Mouse (Mus musculus) cortical plate, adult 2 months (tissue): Measurements from ENCODE around the gene Grb2. TPM values are rescaled to one million over a fixed set of nuclear protein-coding genes. Genes with fewer than 3 reads are reported as not detected.
"Not testable (repeated sequence)": the region's sequence is repeated elsewhere in the genome, so short reads cannot be mapped to it uniquely, and the experiment has no call there.

Experiments used
- H3K27ac ChIP-seq: fragments of 200-500 bp; 2 replicates; pipeline ENCODE4 v1.5.1; 2012; ENCODE audit warnings: low read length, control low read depth, inconsistent platforms; ENCODE audit not compliant: insufficient read depth
- H3K4me1 ChIP-seq: fragments of 200-500 bp; 2 replicates; pipeline ENCODE4 v1.6.1; 2011; ENCODE audit warnings: low read length; ENCODE audit not compliant: control insufficient read depth, insufficient read depth
- H3K4me3 ChIP-seq: fragments of 200-500 bp; 2 replicates; pipeline ENCODE4 v1.5.1; 2011; ENCODE audit warnings: mild to moderate bottlenecking, low read length, control low read depth; ENCODE audit not compliant: insufficient read depth
- CTCF ChIP-seq: fragments of 200-500 bp; IDR thresholded peaks from 2 replicates; pipeline ENCODE4 v1.5.1; 2011; ENCODE audit warnings: mild to moderate bottlenecking, control low read depth, low read length; ENCODE audit not compliant: insufficient read depth; ENCODE audit errors: extremely low read depth
- POLR2A ChIP-seq: fragments of 200-500 bp; IDR thresholded peaks from 2 replicates; pipeline ENCODE4 v1.6.1; 2011; ENCODE audit warnings: mild to moderate bottlenecking, low read length, control low read depth; ENCODE audit not compliant: insufficient read depth; ENCODE audit errors: extremely low read depth
- polyA plus RNA-seq: library from polyadenylated mRNA; depleted of rRNA; stranded (reverse); fragments of >200 nt; gene quantifications from 2 replicates; pipeline ENCODE4 v1.2.3, GENCODE M21; 2012

The Grb2 gene
- polyA plus RNA-seq, 1 experiment, result 106 TPM

DNA sequence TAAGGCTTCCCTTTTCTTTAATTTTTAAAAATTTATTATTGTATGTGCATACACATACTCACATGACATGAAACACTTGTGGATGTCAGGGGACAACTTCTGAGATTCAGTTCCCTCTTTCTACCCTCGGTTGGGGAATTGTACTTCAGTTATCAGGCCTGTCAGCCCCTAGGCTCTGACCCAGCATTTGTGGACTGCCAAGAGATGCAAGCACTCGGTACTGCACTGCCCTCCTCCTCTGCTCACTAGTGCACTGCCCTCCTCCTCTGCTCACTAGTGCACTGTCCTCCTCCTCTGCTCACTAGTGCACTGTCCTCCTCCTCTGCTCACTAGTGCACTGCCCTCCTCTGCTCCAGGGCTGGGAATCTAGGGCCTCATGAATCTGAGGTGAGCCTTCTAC, 54.3 kb downstream of the Grb2 start:
- Histone ChIP-seq H3K4me3 (no peak overlapping the region), H3K27ac (no peak overlapping the region), H3K4me1 (peaks cover 18% of the 10 kb centered on the region)
- TF ChIP-seq CTCF, result no peak
- no peak for TF ChIP-seq POLR2A

DNA sequence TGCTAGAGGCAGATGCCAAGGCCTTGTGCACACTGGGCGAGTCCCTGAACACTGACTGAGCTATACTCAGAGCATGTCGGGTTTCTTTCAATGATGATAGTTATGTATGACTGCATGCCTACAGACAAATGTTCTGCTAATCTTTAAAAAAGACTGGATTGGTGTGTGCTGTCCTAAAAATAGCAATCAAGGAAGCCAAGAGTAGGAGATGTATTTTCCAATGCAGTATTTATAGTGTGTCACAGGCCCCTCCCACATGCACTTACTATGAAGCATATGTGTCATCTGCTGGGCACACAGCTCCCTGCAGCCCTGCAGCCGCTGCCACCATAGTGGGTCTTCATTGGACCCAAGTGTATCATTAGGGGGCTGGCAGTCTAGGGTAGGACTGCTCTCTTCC, 55.2 kb downstream of the Grb2 start:
- H3K4me3 ChIP-seq, result no peak overlapping the region
- H3K27ac ChIP-seq, result no peak overlapping the region
- H3K4me1 ChIP-seq, result peaks cover 15% of the 10 kb centered on the region
- TF ChIP-seq CTCF, result no peak
- TF ChIP-seq POLR2A, result no peak

DNA sequence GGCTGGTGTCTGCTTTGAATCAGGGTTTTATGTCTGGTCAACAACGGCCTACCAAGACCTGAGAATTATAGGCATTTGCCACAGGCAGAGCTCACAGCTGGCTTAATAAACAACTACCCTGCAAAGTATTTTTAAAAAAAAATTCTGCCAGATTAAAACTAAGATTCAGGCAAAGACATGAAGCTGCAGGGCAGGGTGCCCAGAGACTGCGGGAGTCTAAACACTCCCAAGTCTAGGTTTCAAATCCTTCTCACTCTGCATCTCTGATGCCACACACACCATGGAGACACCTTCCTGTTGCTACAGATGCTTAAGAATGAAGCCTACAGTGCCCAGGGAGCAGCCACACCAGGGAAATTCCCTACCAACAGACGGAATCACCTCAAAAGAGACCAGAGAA, 56.7 kb downstream of the Grb2 start:
- Histone ChIP-seq H3K4me1 (peaks cover 15% of the 10 kb centered on the region), H3K27ac (no peak overlapping the region), H3K4me3 (no peak overlapping the region)
- no peak for TF ChIP-seq CTCF
- no peak for TF ChIP-seq POLR2A

DNA sequence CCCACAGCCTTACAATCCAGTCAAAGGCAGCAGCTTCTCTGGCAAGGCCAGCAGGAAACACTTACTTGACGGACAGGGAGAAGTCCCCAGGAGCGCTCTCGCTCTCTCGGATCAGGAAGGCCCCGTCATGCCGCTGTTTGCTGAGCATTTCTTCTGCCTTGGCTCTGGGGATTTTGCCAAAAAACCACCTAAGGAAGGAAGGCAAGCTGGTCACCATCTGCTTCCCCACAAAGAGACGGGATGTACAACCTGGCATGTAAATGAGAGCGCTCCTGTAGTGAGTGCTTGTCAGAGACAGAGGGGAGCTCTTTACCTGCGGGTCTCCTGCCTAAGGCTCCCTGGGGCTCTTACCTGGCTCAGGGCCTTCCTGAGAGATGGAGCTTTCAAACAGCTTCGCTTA, 58.7 kb downstream of the Grb2 start:
- Histone ChIP-seq H3K4me3 (no peak overlapping the region), H3K4me1 (peaks cover 15% of the 10 kb centered on the region), H3K27ac (no peak overlapping the region)
- no peak for TF ChIP-seq CTCF
- TF ChIP-seq POLR2A, result no peak

DNA sequence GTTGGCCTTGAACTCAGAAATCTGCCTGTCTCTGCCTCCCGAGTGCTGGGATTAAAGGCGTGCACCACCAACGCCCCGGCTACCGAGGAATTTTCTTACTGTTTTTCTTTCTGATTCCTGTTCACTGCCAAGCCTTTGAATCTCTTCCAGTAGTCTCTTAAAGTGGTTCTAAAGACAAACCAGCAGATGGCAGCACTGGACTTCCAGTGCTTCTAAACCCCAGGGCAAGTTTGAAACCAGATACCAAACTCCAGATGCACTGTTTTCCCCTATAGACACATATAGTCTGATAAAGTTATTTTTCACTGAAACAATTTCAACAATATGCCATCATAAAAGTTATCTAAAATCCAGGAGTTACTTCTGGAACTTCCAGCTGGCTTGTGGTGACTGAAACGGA, 60.9 kb downstream of the Grb2 start:
- Histone ChIP-seq H3K4me1 (peaks cover 10% of the 10 kb centered on the region), H3K27ac (no peak overlapping the region), H3K4me3 (no peak overlapping the region)
- TF ChIP-seq CTCF (peak; percentile 75), POLR2A (no peak)

DNA sequence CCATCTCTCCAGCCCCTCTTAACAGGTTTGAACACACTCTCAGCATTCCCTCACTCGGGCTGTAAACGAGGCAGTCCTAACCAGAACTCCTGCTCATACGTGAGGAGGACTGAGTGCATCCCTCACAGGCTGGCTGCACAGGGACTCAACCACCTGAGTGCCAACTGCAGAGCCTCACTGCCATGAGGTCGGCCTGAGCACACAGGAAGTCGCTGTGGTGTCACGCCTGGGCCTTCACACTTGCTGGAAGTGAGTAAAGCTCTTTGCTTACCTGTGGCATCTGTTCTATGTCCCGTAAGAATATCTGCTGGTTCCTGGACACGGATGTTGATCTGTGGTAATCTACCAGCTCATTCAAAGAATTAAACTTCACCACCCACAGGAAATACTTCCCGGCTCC, 62.0 kb downstream of the Grb2 start:
- H3K27ac ChIP-seq, result no peak overlapping the region

DNA sequence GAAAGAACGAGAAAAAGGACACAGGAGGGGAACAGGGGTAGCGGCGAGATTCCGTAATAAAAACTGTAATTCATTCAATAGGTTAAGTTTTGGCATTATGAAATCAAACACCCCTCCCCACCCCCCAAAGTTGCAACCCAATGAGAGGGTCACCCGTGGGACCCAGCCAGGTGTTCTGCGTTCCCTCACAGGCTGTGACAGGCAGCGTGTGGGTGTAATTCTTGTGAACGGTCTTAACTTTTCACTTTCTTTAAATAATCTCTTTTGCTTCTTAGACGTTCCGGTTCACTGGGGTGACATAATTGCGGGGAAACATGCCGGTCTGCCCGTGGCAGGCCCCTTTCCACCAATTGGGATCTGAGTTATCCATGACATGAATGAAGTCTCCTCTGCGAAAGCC, 62.9 kb downstream of the Grb2 start:
- not testable (repeated sequence) for H3K27ac ChIP-seq, H3K4me3 ChIP-seq, H3K4me1 ChIP-seq

More for the DNA sequence above, 62.0 kb downstream of the Grb2 start:
- peaks cover 7% of the 10 kb centered on the region for H3K4me1 ChIP-seq
- no peak overlapping the region for H3K4me3 ChIP-seq
- TF ChIP-seq POLR2A (no peak), CTCF (no peak)

DNA sequence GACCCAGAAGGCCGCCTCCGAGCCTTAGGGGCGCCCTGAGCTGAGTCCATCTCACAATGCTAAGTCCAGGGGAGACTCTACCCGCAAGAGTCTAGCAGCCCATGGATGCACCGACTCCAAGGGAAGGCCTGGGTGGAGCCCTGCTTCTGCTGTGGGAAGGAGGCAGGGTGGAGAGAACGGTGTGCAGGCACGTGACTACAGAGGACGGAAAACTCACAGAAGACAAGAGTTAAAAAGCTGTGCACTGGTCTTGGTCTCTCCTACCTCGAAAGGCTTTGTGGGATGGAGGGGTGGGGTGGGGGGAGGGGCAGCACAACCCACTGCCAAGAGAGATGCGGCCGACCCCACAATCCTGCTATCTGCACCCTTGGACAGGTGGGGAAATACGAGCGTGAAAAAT, 64.1 kb downstream of the Grb2 start:
- no peaks in the 10 kb centered on the region for H3K4me1 ChIP-seq
- H3K27ac ChIP-seq, result no peak overlapping the region
- TF ChIP-seq CTCF (no peak), POLR2A (no peak)
- H3K4me3 ChIP-seq, result no peak overlapping the region

DNA sequence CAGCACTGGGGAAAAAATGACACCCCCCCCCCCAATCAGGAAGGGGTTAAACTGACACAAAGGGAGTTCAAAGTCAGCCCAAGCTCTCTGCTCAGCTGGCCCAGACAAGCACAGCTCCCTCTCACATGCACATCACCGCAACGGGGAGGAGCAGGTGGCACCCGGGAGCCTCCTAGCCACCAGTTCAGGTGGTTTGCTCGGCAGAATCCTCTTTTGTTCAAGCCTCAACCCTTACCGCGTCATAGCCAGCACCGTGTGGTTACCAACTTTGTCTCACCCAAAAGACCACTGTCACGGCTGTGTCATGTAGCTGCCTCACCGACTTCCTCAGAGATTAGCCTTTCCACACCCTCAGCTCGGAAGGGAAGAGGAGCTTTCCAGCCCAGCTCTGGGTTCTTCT, 65.1 kb downstream of the Grb2 start:
- TF ChIP-seq CTCF (no peak), POLR2A (no peak)

DNA sequence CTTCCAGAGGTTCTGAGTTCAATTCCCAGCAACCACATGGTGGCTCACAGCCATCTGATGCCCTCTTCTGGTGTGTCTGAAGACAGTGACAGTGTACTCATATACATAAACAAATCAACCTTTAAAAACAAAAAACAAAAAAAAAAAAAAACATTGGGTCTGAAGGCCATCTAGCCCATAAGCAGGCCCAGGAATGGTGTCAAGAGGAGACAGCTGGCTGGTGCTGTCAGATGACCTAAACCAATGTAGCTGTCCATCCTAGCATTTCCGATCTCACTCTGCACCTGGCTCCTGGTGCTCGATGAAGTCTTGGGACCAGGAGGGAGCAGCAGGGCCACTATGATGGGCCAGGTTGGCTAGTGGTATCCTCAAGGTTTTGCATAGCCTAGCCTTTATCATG, 65.7 kb downstream of the Grb2 start:
- H3K27ac ChIP-seq, result no peak overlapping the region
- no peaks in the 10 kb centered on the region for H3K4me1 ChIP-seq
- TF ChIP-seq POLR2A (no peak), CTCF (no peak)
- H3K4me3 ChIP-seq, result no peak overlapping the region

More for the DNA sequence above, 65.1 kb downstream of the Grb2 start:
- H3K4me1 ChIP-seq, result no peaks in the 10 kb centered on the region
- H3K27ac ChIP-seq, result no peak overlapping the region
- H3K4me3 ChIP-seq, result no peak overlapping the region

DNA sequence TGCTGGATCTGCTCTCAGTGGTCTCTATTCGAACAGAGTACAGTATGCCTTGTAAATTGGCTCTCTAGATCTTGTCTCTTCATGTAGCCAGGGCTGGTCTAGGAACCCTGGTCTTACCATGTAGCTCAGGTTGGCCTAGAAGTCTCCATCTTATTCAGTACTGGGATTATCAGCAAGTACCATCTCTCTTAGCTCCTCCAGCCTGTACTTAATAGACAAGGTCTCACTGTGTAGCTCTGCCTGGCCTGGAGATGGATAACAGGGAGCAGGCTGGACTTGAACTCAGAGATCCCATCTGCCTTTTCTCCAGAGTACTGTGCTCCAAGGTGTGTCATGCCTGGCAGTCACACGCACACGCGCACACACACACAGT, 66.7 kb downstream of the Grb2 start:
- H3K4me1 ChIP-seq, result no peaks in the 10 kb centered on the region
- TF ChIP-seq CTCF, result no peak
- no peak for TF ChIP-seq POLR2A
- H3K4me3 ChIP-seq, result no peak overlapping the region
- no peak overlapping the region for H3K27ac ChIP-seq
